Mouse (Mus musculus) cerebellum, adult 2 months (tissue): ENCODE data around the gene Gm26938. TPM values are rescaled to one million over a fixed set of nuclear protein-coding genes. Genes with fewer than 3 reads are reported as not detected.

Experiments used
- DNase-seq, 2 experiments: peaks; one replicate each; pipeline ENCODE4 v3.0.0; 2021
- H3K27ac ChIP-seq: fragments of 200-500 bp; 2 replicates; pipeline ENCODE4 v1.5.1; 2012; ENCODE audit warnings: low read length, control low read depth, inconsistent platforms; ENCODE audit not compliant: insufficient read depth
- H3K27me3 ChIP-seq: fragments of 200-500 bp; 2 replicates; pipeline ENCODE4 v1.6.1; 2012; ENCODE audit warnings: inconsistent platforms, mild to moderate bottlenecking, low read length, moderate library complexity; ENCODE audit not compliant: control insufficient read depth, insufficient read depth
- H3K4me1 ChIP-seq: fragments of 200-500 bp; 2 replicates; pipeline ENCODE4 v1.6.1; 2011; ENCODE audit warnings: low read length; ENCODE audit not compliant: control insufficient read depth, insufficient read depth
- H3K4me3 ChIP-seq: fragments of 200-500 bp; replicated peaks from 2 replicates; pipeline ENCODE3; 2011; ENCODE audit warnings: mild to moderate bottlenecking, low read depth, low read length, control low read depth; ENCODE audit not compliant: insufficient read depth
- CTCF ChIP-seq: fragments of 200-500 bp; IDR thresholded peaks from 2 replicates; pipeline ENCODE4 v1.5.1; 2011; ENCODE audit warnings: low read depth, mild to moderate bottlenecking, control low read depth, low read length, moderate library complexity, borderline replicate concordance; ENCODE audit not compliant: insufficient read depth
- POLR2A ChIP-seq: fragments of 200-500 bp; IDR thresholded peaks from 2 replicates; pipeline ENCODE4 v1.6.1; 2011; ENCODE audit warnings: low read length, control low read depth, borderline replicate concordance; ENCODE audit not compliant: insufficient read depth
- WGBS: fragments of 180-500 bp; shearing (Covaris S2); methylation state at CpG from one replicate; pipeline ENCODE4 v1.1.7; 2018; 5-methylcytosine and 5-hydroxymethylcytosine counted together
- polyA plus RNA-seq: library from polyadenylated mRNA; depleted of rRNA; stranded (reverse); fragments of >200 nt; gene quantifications from 2 replicates; pipeline ENCODE4 v1.2.3, GENCODE M21; 2012; rRNA removed

Gm26938 gene
- not detected in 2 replicates for polyA plus RNA-seq

GRCm38 (mm10) chr5:139826357-139827055, at the start of gene Gm26938, which contains the start of gene Psmg3:
Gene Gm26938, minus strand, starts transcription at chr5:139826407.
Gene Psmg3, minus strand, starts transcription at chr5:139826885.
- TF ChIP-seq POLR2A, result peak; percentile 92; the same call in 1 of the 2 replicates
- TF ChIP-seq CTCF, result no peak

GRCm38 (mm10) chr5:139871526-139871925, 45.3 kb upstream of the Gm26938 start:
- no peaks in the 10 kb centered on the region for H3K27me3 ChIP-seq
- no peaks in the 10 kb centered on the region for H3K4me1 ChIP-seq
- no peak for DNase-seq
- H3K4me3 ChIP-seq, result no peak overlapping the region
- TF ChIP-seq CTCF (no peak), POLR2A (no peak)
- WGBS, result 89% methylated on average over 1 of the region's 1 CpGs
- H3K27ac ChIP-seq, result no peak overlapping the region

More at GRCm38 (mm10) chr5:139826357-139827055, at the start of gene Gm26938, which contains the start of gene Psmg3:
- H3K27me3 ChIP-seq, result no peaks in the 10 kb centered on the region
- H3K4me1 ChIP-seq, result 0 out of 2 replicates have a peak, but pooled peaks cover 4% of the 10 kb centered on the region
- no peak within 1 kb of the TSS for H3K27ac ChIP-seq
- under 1% methylated on average over 43 of the region's 43 CpGs for WGBS
- DNase-seq, result peak; percentile 90 to 97
- peak within 1 kb of the TSS; percentile 88 for H3K4me3 ChIP-seq

- Histone ChIP-seq H3K4me1 (no peaks in the 10 kb centered on the region), H3K27ac (no peak overlapping the region), H3K27me3 (no peaks in the 10 kb centered on the region), H3K4me3 (no peak overlapping the region)
- WGBS, result 20% methylated on average over 4 of the region's 4 CpGs
- no peak for TF ChIP-seq POLR2A
- TF ChIP-seq CTCF, result no peak
- no peak for DNase-seq
Observed at GRCm38 (mm10) chr5:139870886-139871285, 44.7 kb upstream of the Gm26938 start.

- H3K27me3 ChIP-seq, result no peaks in the 10 kb centered on the region; the same call in 1 of the 2 replicates
- TF ChIP-seq CTCF, result no peak
- TF ChIP-seq POLR2A, result no peak
- 14% methylated on average over 4 of the region's 4 CpGs for WGBS
- H3K27ac ChIP-seq, result no peak overlapping the region
- DNase-seq, result no peak
- no peaks in the 10 kb centered on the region for H3K4me1 ChIP-seq
- H3K4me3 ChIP-seq, result no peak overlapping the region
Observed at GRCm38 (mm10) chr5:139862759-139863158, 36.6 kb upstream of the Gm26938 start.

- no peak for DNase-seq
- no peak for TF ChIP-seq CTCF
- Histone ChIP-seq H3K4me3 (no peak overlapping the region), H3K27ac (no peak overlapping the region), H3K27me3 (no peaks in the 10 kb centered on the region; the same call in 1 of the 2 replicates), H3K4me1 (no peaks in the 10 kb centered on the region)
- WGBS, result 12% methylated on average over 15 of the region's 15 CpGs
Observed at GRCm38 (mm10) chr5:139860328-139861104, 34.3 kb upstream of the Gm26938 start.

- 23% methylated on average over 12 of the region's 12 CpGs for WGBS
- Histone ChIP-seq H3K27me3 (no peaks in the 10 kb centered on the region), H3K4me3 (no peak overlapping the region), H3K4me1 (no peaks in the 10 kb centered on the region), H3K27ac (no peak overlapping the region)
- TF ChIP-seq POLR2A (no peak), CTCF (no peak)
- no peak for DNase-seq
Observed at GRCm38 (mm10) chr5:139849626-139850320, 23.6 kb upstream of the Gm26938 start.

- TF ChIP-seq POLR2A, result no peak
- no peak for TF ChIP-seq CTCF
- H3K27ac ChIP-seq, result no peak overlapping the region
- H3K27me3 ChIP-seq, result no peaks in the 10 kb centered on the region
- WGBS, result 8% methylated on average over 3 of the region's 3 CpGs
- no peak overlapping the region for H3K4me3 ChIP-seq
- no peaks in the 10 kb centered on the region for H3K4me1 ChIP-seq
- DNase-seq, result no peak
Observed at GRCm38 (mm10) chr5:139839142-139839541, 12.9 kb upstream of the Gm26938 start.
